Mouse (Mus musculus) heart, embryonic 13.5 days (tissue): ENCODE data around the gene Zfp341. TPM values are rescaled to one million over a fixed set of nuclear protein-coding genes. Genes with fewer than 3 reads are reported as not detected.

Experiments used
- ATAC-seq: fragments of 200-750 bp; cut with Nextera tagmentation; 2 replicates; pipeline ENCODE4 v1.8.0; 2017; ENCODE audit warnings: moderate TSS enrichment; ENCODE audit not compliant: insufficient number of reproducible peaks, low FRiP score, low TSS enrichment; ENCODE audit errors: extremely low read depth
- H3K27ac ChIP-seq: fragments of 300-500 bp; sonication (generic); replicated peaks from 2 replicates; pipeline ENCODE4 v1.5.1; 2015; ENCODE audit warnings: moderate library complexity, mild to moderate bottlenecking, inconsistent platforms
- H3K27me3 ChIP-seq: fragments of 300-500 bp; sonication (generic); replicated peaks from 2 replicates; pipeline ENCODE4 v1.6.1; 2015; ENCODE audit warnings: mild to moderate bottlenecking, inconsistent platforms
- H3K36me3 ChIP-seq: fragments of 300-500 bp; sonication (generic); 2 replicates; pipeline ENCODE4 v1.6.1; 2015; ENCODE audit warnings: mild to moderate bottlenecking, inconsistent platforms
- H3K4me1 ChIP-seq: fragments of 300-500 bp; sonication (generic); 2 replicates; pipeline ENCODE4 v1.6.1; 2015; ENCODE audit warnings: inconsistent platforms
- H3K4me2 ChIP-seq: fragments of 300-500 bp; sonication (generic); 2 replicates; pipeline ENCODE4 v1.6.1; 2015; ENCODE audit warnings: inconsistent platforms, mild to moderate bottlenecking, moderate library complexity
- H3K4me3 ChIP-seq: fragments of 300-500 bp; sonication (generic); 2 replicates; pipeline ENCODE4 v1.5.1; 2015; ENCODE audit warnings: moderate library complexity, mild to moderate bottlenecking, inconsistent platforms
- H3K9ac ChIP-seq: fragments of 300-500 bp; sonication (generic); 2 replicates; pipeline ENCODE4 v1.6.1; 2015; ENCODE audit warnings: inconsistent platforms, mild to moderate bottlenecking, moderate library complexity
- H3K9me3 ChIP-seq: fragments of 300-500 bp; sonication (generic); 2 replicates; pipeline ENCODE4 v1.6.1; 2016; ENCODE audit warnings: inconsistent platforms
- WGBS: fragments of 180-500 bp; shearing (Covaris S2); methylation state at CpG from one replicate; pipeline ENCODE4 v1.1.7; 2015; ENCODE audit warnings: mixed read lengths; 5-methylcytosine and 5-hydroxymethylcytosine counted together
- polyA plus RNA-seq: library from polyadenylated mRNA; unstranded; fragments of >200 nt; fragmentation: Nextera tagmentation; extraction: Ambion mirVana; gene quantifications from 2 replicates; pipeline ENCODE4 v1.2.1, GENCODE M21; 2015

Gene Zfp341
- polyA plus RNA-seq, 1 experiment from 2014 or later, result 0.68 TPM

GRCm38 (mm10) chr2:154678995-154679394 is 65.9 kb downstream of the Zfp341 start:
- Histone ChIP-seq H3K27ac (no peak overlapping the region), H3K4me1 (peaks cover 77% of the 10 kb centered on the region), H3K4me3 (no peak overlapping the region), H3K9ac (no peak overlapping the region), H3K4me2 (no peak overlapping the region), H3K36me3 (peaks cover 3% of the 10 kb centered on the region; the same call in 1 of the 2 replicates), H3K27me3 (no peaks in the 10 kb centered on the region), H3K9me3 (no peaks in the 10 kb centered on the region)
- WGBS, result 63% methylated on average over 3 of the region's 3 CpGs
- no peak for ATAC-seq

DNA sequence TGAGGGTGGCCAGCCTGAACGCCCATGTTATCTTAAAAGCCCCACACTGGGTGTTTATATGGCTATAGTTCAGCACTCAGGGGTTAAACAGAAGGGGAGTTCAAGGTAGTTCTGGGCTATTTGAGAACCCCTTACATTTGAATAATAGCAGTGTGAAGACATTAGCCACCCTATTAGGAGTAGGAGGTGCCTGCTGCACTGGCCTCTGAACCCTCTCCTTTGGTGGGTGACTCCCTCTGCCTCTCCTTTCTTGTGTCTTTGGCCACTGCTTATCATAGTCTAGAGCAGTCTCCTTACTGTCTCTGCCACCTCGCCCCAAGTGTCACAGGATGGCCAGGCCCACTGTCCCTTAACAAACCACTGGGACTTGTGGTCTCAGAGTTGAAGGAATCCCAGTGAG is 67.2 kb downstream of the Zfp341 start:
- H3K4me1 ChIP-seq, result peaks cover 64% of the 10 kb centered on the region
- H3K36me3 ChIP-seq, result peaks cover 14% of the 10 kb centered on the region
- WGBS, result 50% methylated on average over 2 of the region's 2 CpGs
- no peaks in the 10 kb centered on the region for H3K9me3 ChIP-seq
- H3K27me3 ChIP-seq, result no peaks in the 10 kb centered on the region
- no peak for ATAC-seq
- H3K9ac ChIP-seq, result 0 out of 2 replicates have a peak overlapping the region, but pooled peaks have one; percentile 8
- H3K4me2 ChIP-seq, result no peak overlapping the region
- H3K27ac ChIP-seq, result no peak overlapping the region
- H3K4me3 ChIP-seq, result no peak overlapping the region

GRCm38 (mm10) chr2:154680941-154681340 is 67.8 kb downstream of the Zfp341 start:
- H3K9ac ChIP-seq, result no peak overlapping the region
- no peak for ATAC-seq
- H3K4me3 ChIP-seq, result no peak overlapping the region
- H3K36me3 ChIP-seq, result peaks cover 14% of the 10 kb centered on the region
- H3K4me2 ChIP-seq, result no peak overlapping the region
- no peaks in the 10 kb centered on the region for H3K27me3 ChIP-seq
- no peak overlapping the region for H3K27ac ChIP-seq
- H3K9me3 ChIP-seq, result no peaks in the 10 kb centered on the region
- 91% methylated on average over 6 of the region's 6 CpGs for WGBS
- H3K4me1 ChIP-seq, result peaks cover 59% of the 10 kb centered on the region

GRCm38 (mm10) chr2:154682712-154683111 is 69.6 kb downstream of the Zfp341 start:
- Histone ChIP-seq H3K36me3 (peaks cover 14% of the 10 kb centered on the region), H3K27me3 (no peaks in the 10 kb centered on the region), H3K4me2 (no peak overlapping the region), H3K9me3 (no peaks in the 10 kb centered on the region), H3K27ac (no peak overlapping the region), H3K4me3 (no peak overlapping the region), H3K9ac (no peak overlapping the region), H3K4me1 (peaks cover 58% of the 10 kb centered on the region)
- no peak for ATAC-seq
- WGBS, result 71% methylated on average over 1 of the region's 1 CpGs

GRCm38 (mm10) chr2:154684901-154685470 is 71.9 kb downstream of the Zfp341 start:
- Histone ChIP-seq H3K4me2 (no peak overlapping the region), H3K36me3 (peaks cover 19% of the 10 kb centered on the region), H3K27ac (no peak overlapping the region), H3K27me3 (no peaks in the 10 kb centered on the region), H3K4me3 (no peak overlapping the region), H3K9ac (no peak overlapping the region), H3K4me1 (peaks cover 50% of the 10 kb centered on the region), H3K9me3 (no peaks in the 10 kb centered on the region)
- ATAC-seq, result no peak
- 87% methylated on average over 7 of the region's 7 CpGs for WGBS

DNA sequence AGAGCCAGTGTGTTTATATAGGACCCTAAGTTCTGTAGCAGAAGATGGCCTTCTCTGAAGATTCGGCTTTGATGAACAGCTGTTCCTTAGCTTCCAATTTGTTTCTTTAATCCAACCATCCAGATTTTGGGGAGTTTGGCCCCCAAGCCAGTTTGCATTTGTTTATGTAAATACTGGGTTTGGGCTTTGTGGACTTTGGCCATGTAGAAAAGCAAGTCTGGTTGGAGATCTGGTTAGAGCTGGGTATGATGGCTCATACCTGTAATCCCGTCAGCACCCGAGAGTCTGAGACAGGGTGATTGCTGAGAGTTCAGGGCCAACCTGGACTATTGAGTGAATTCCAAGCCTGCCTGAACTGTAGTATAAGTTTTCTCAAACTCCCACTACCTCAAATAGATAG is 72.7 kb downstream of the Zfp341 start:
- Histone ChIP-seq H3K27ac (no peak overlapping the region), H3K4me1 (peaks cover 42% of the 10 kb centered on the region), H3K4me3 (no peak overlapping the region), H3K9ac (no peak overlapping the region), H3K36me3 (peaks cover 27% of the 10 kb centered on the region), H3K9me3 (no peaks in the 10 kb centered on the region), H3K27me3 (no peaks in the 10 kb centered on the region), H3K4me2 (no peak overlapping the region)
- WGBS, result 88% methylated on average over 3 of the region's 3 CpGs
- no peak for ATAC-seq

- H3K9ac ChIP-seq, result no peak overlapping the region
- no peak for ATAC-seq
- H3K36me3 ChIP-seq, result peaks cover 36% of the 10 kb centered on the region
- H3K27ac ChIP-seq, result no peak overlapping the region
- H3K4me1 ChIP-seq, result peaks cover 32% of the 10 kb centered on the region
- H3K9me3 ChIP-seq, result no peaks in the 10 kb centered on the region
- H3K4me3 ChIP-seq, result no peak overlapping the region
- H3K27me3 ChIP-seq, result no peaks in the 10 kb centered on the region
- WGBS, result 39% methylated on average over 3 of the region's 3 CpGs
- no peak overlapping the region for H3K4me2 ChIP-seq
Observed at GRCm38 (mm10) chr2:154686819-154687218, 73.7 kb downstream of the Zfp341 start.

DNA sequence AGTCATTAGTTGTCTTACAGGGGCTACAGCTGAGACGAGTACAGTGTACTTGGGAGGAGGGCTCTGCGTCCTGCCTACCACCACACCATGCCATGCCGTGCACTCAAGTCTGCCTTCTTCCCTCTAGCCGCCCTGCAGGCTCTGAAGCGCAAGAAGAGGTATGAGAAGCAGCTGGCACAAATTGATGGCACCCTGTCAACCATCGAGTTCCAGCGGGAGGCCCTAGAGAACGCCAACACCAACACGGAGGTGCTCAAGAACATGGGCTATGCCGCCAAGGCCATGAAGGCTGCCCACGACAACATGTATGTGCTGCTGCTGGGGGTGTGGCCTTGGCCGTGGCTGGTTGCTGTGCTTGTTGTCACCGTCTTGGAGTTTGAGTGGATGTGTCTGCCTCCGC is 76.3 kb downstream of the Zfp341 start:
- Histone ChIP-seq H3K4me2 (no peak overlapping the region), H3K36me3 (peaks cover 57% of the 10 kb centered on the region), H3K9me3 (no peaks in the 10 kb centered on the region), H3K27ac (no peak overlapping the region), H3K27me3 (no peaks in the 10 kb centered on the region), H3K4me1 (peaks cover 22% of the 10 kb centered on the region), H3K4me3 (no peak overlapping the region), H3K9ac (no peak overlapping the region)
- ATAC-seq, result no peak
- WGBS, result 82% methylated on average over 14 of the region's 14 CpGs

- H3K36me3 ChIP-seq, result peaks cover 65% of the 10 kb centered on the region
- no peak for ATAC-seq
- 86% methylated on average over 5 of the region's 5 CpGs for WGBS
Observed at GRCm38 (mm10) chr2:154690959-154691358, 77.9 kb downstream of the Zfp341 start.

GRCm38 (mm10) chr2:154693186-154693940 is 80.3 kb downstream of the Zfp341 start:
- no peak overlapping the region for H3K9ac ChIP-seq
- WGBS, result 66% methylated on average over 11 of the region's 11 CpGs
- H3K27me3 ChIP-seq, result no peaks in the 10 kb centered on the region
- H3K9me3 ChIP-seq, result no peaks in the 10 kb centered on the region
- ATAC-seq, result no peak
- H3K36me3 ChIP-seq, result peaks cover 74% of the 10 kb centered on the region
- H3K4me1 ChIP-seq, result 0 out of 2 replicates have a peak, but pooled peaks cover 3% of the 10 kb centered on the region
- H3K27ac ChIP-seq, result no peak overlapping the region
- H3K4me2 ChIP-seq, result no peak overlapping the region
- no peak overlapping the region for H3K4me3 ChIP-seq

More at GRCm38 (mm10) chr2:154690959-154691358, 77.9 kb downstream of the Zfp341 start:
- H3K9ac ChIP-seq, result no peak overlapping the region
- no peaks in the 10 kb centered on the region for H3K27me3 ChIP-seq
- H3K9me3 ChIP-seq, result no peaks in the 10 kb centered on the region
- no peak overlapping the region for H3K4me2 ChIP-seq
- no peak overlapping the region for H3K4me3 ChIP-seq
- no peak overlapping the region for H3K27ac ChIP-seq
- peaks cover 21% of the 10 kb centered on the region for H3K4me1 ChIP-seq

DNA sequence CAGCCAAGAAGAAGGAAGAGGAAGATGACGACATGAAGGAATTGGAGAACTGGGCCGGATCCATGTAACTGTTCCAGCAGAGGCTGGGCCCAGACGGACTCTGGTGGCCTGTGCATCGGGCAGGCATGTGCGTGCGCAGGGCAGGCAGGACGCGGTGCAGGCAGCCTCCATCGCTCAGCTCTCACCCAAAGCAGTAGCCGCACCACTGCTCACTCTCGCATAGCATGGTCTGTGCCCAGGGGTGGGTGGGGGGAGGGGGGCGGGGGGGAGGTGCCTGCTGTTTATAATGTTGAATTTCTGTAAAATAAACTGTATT is 80.8 kb downstream of the Zfp341 start:
- Histone ChIP-seq H3K36me3 (peaks cover 78% of the 10 kb centered on the region), H3K4me1 (no peaks in the 10 kb centered on the region), H3K9ac (no peak overlapping the region), H3K4me3 (no peak overlapping the region), H3K9me3 (no peaks in the 10 kb centered on the region), H3K27ac (no peak overlapping the region), H3K27me3 (no peaks in the 10 kb centered on the region), H3K4me2 (no peak overlapping the region)
- no peak for ATAC-seq
- WGBS, result 89% methylated on average over 12 of the region's 12 CpGs

DNA sequence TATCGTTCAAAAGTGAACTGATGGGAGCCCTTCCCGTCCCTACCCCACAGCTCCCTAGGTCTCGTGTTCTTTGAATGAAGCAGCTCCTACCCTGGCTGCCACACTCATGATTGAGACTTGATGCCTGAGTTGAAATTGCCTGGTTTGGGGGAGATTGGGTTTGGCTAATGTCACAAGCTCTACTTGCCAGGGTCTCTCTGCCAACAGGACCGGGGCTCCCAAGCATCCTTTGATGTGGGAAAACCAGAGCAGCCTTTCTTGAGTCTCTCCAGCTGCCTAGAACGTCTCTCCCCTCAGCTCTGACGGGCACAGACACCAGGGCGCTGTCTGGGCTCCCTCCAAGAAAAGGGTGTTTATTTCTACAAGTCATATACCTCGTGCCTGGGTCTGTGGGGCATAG is 82.6 kb downstream of the Zfp341 start:
- Histone ChIP-seq H3K27me3 (no peaks in the 10 kb centered on the region), H3K4me1 (no peaks in the 10 kb centered on the region), H3K4me3 (no peak overlapping the region), H3K4me2 (no peak overlapping the region), H3K36me3 (peaks cover 69% of the 10 kb centered on the region), H3K9me3 (no peaks in the 10 kb centered on the region), H3K27ac (no peak overlapping the region), H3K9ac (no peak overlapping the region)
- no peak for ATAC-seq
- WGBS, result 83% methylated on average over 8 of the region's 8 CpGs
